Mouse (Mus musculus) olfactory bulb, adult 2 months (tissue): ENCODE data around the gene Dnajc1.

ENCODE experiments used
- CTCF ChIP-seq: fragments of 200-500 bp; IDR thresholded peaks from 2 replicates; pipeline ENCODE4 v1.5.1; 2012; ENCODE audit warnings: low read depth, mild to moderate bottlenecking, low read length, moderate library complexity; ENCODE audit not compliant: insufficient read depth
- POLR2A ChIP-seq: fragments of 200-500 bp; IDR thresholded peaks from 2 replicates; pipeline ENCODE4 v1.6.1; 2012; ENCODE audit warnings: mild to moderate bottlenecking, low read depth, low read length, moderate library complexity; ENCODE audit not compliant: insufficient read depth

DNA sequence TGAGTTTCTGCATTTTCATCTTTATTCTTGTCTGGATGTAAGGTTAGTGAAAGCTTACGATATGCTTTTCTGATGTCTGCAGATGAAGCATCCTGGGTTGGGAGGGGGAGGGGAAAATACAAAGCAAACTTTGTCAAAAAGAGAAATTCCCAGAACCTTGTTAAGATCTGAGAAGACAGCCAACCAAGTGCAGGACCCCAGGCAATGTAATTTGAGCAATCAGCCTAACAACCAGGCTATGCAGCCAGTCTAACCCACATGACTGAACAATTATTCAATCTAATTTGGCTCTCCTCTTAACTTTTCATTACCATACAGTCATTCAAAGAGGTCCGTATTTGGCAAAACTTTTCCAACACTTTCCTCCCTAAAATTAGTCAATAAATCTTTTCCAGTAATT, 75.7 kb downstream of the Dnajc1 start:
- TF ChIP-seq CTCF (no peak), POLR2A (no peak)
